Mouse (Mus musculus) heart, embryonic 16.5 days (tissue): Measurements from ENCODE around the gene Nrp2. TPM values are rescaled to one million over a fixed set of nuclear protein-coding genes. Genes with fewer than 3 reads are reported as not detected.

Experiments
- ATAC-seq: fragments of 200-750 bp; cut with Nextera tagmentation; replicated peaks from 2 replicates; pipeline ENCODE4 v1.8.0; 2017; ENCODE audit warnings: moderate number of reproducible peaks; ENCODE audit not compliant: insufficient read depth, low FRiP score; ENCODE audit errors: extremely low read depth
- H3K27ac ChIP-seq: fragments of 300-500 bp; sonication (generic); 2 replicates; pipeline ENCODE4 v1.5.1; 2014; ENCODE audit warnings: mild to moderate bottlenecking, low read length, control low read depth, moderate library complexity
- H3K27me3 ChIP-seq: fragments of 300-500 bp; sonication (generic); 2 replicates; pipeline ENCODE4 v1.6.1; 2014; ENCODE audit warnings: low read length, mixed read lengths; ENCODE audit not compliant: control insufficient read depth, insufficient read depth
- H3K36me3 ChIP-seq: fragments of 300-500 bp; sonication (generic); 2 replicates; pipeline ENCODE4 v1.6.1; 2014; ENCODE audit not compliant: control insufficient read depth, insufficient read depth
- H3K4me1 ChIP-seq: fragments of 300-500 bp; sonication (generic); 2 replicates; pipeline ENCODE4 v1.6.1; 2014; ENCODE audit warnings: low read length, mixed read lengths; ENCODE audit not compliant: control insufficient read depth, insufficient read depth
- H3K4me2 ChIP-seq: fragments of 300-500 bp; sonication (generic); 2 replicates; pipeline ENCODE4 v1.6.1; 2014; ENCODE audit warnings: low read depth, mild to moderate bottlenecking, control low read depth, low read length
- H3K4me3 ChIP-seq: fragments of 300-500 bp; sonication (generic); 2 replicates; pipeline ENCODE4 v1.5.1; 2014; ENCODE audit warnings: mild to moderate bottlenecking, control low read depth, low read length
- H3K9ac ChIP-seq: fragments of 300-500 bp; sonication (generic); 2 replicates; pipeline ENCODE4 v1.6.1; 2014; ENCODE audit warnings: low read length, control low read depth
- H3K9me3 ChIP-seq: fragments of 300-500 bp; sonication (generic); replicated peaks from 2 replicates; pipeline ENCODE4 v1.6.1; 2016; ENCODE audit warnings: low read length; ENCODE audit not compliant: control insufficient read depth
- WGBS: fragments of 180-500 bp; shearing (Covaris S2); extraction: QIAGEN DNeasy Blood & Tissue Kit; methylation state at CpG from one replicate; pipeline ENCODE4 v1.1.7; 2014; 5-methylcytosine and 5-hydroxymethylcytosine counted together
- polyA plus RNA-seq: library from polyadenylated mRNA; unstranded; fragments of >200 nt; fragmentation: Nextera tagmentation; extraction: Ambion mirVana; gene quantifications from 2 replicates; pipeline ENCODE4 v1.2.1, GENCODE M21; 2015

Gene Nrp2
- polyA plus RNA-seq, 1 experiment from 2014 or later, result 6.9 TPM

DNA sequence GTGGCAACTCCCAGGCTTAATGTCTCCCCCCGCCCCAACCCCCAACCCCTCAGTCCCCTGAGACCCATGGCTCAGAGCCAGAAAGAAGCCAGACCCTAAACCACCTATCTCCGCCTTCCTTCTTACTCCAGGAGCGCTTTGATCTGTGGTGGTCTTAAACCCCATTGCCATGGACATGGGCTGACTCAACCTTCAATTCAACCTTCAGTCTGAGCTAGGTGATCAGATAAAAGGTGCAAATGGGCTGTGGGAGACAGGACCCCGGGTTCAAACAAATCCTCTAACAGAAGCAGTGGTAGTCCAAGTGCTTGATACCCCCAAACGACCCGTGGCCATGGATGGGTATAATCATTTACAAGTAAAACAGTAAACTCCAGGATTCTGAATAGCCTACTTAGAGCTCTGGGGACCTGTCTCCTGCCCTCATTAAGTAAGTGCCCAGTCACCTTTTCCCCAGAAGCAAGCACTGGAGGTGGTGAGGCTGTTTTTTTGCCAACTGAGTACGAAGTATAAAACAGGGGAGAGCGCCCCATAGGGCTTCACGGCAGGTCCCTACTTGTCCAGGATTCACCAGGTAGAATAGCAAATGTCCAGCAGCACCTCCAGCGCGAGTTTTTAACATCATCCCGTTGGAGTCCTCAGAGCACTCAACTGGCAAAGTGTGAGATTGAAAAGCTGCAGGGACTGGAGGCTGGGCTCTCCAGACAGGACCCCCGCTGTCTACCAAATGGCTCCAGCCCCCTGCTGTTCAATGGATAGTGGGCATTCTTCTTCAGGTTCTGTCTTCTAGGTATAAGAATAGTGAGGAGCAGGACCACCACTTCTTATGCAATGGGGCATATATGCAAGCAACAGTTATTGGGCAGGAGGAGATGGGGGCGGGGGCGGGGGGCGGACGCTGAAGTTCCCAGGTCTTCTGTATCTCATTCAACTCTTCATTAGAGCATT, 5.1 kb downstream of the Nrp2 start:
- H3K9me3 ChIP-seq, result no peaks in the 10 kb centered on the region
- H3K27me3 ChIP-seq, result peaks cover 18% of the 10 kb centered on the region
- peak overlapping the region; percentile 100 for H3K4me2 ChIP-seq
- ATAC-seq, result no peak
- H3K4me1 ChIP-seq, result peaks cover 14% of the 10 kb centered on the region; the same call in 1 of the 2 replicates
- H3K36me3 ChIP-seq, result no peaks in the 10 kb centered on the region
- H3K27ac ChIP-seq, result no peak overlapping the region
- 29% methylated on average over 17 of the region's 17 CpGs for WGBS
- H3K9ac ChIP-seq, result peak overlapping the region; percentile 79
- H3K4me3 ChIP-seq, result peak overlapping the region; percentile 66

DNA sequence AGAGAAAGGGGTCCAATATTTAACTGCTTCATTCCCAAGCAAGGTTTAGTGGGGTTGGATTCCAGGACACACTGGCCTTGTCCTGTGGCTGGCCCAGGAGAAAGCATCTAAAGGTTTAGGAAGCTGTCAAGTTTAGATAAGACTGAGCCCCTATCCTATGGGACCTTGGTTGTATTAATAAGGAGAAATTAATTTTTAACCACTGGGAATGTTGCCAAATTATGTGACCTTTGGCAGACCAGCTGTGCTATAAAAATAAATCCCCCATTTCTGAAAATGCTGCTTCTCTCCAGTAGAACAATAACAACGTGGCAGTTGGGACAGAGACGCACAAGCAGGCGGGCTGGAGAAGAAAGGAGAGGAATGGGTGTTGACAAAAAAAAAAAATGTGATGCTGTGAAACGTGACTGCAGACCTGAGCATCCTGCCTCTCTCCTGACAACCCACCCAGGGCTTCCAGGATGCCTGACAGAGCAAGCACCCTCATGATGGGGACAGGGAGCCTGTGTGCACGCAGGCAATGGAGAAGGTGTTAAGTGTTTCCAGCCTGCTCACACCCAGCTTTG, 6.8 kb downstream of the Nrp2 start:
- H3K36me3 ChIP-seq, result no peaks in the 10 kb centered on the region
- peaks cover 11% of the 10 kb centered on the region for H3K27me3 ChIP-seq
- no peaks in the 10 kb centered on the region for H3K9me3 ChIP-seq
- no peak overlapping the region for H3K4me2 ChIP-seq
- peak overlapping the region; percentile 49 for H3K27ac ChIP-seq
- peaks cover 14% of the 10 kb centered on the region; the same call in 1 of the 2 replicates for H3K4me1 ChIP-seq
- no peak overlapping the region for H3K4me3 ChIP-seq
- ATAC-seq, result no peak; the same call in 1 of the 2 replicates
- H3K9ac ChIP-seq, result no peak overlapping the region
- WGBS, result 31% methylated on average over 5 of the region's 5 CpGs

DNA sequence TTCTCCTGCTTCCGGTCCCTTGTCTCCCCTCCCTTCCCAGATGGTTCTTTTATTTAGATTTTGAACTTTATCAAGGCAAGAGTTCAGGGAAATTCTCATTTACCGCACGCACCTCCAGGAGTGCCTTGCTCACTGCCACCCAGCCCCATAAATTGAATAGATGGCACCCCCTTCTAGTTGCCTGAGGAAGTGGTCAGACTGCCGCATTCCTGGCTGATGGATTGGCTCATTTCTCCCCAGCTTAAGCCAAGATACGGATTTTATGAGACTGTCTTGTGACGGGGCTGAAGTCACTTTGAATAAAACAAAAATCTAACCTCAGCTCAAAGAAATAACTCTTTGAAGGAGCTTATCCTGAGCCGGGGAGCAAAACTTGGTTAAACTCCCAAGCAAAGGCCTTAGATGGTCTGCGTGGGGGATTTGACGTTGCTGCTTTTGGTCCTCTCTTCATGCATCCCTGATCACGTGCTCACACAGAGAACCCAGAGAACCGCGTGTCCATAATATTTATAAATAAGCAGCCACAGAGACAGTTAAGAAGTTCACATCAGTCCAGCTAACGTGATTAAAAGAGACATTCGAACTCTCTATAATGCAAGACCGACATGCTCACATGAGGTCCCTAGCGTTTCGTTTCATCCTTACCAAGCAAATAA, 10.1 kb downstream of the Nrp2 start:
- no peak overlapping the region for H3K27ac ChIP-seq
- no peak overlapping the region for H3K4me3 ChIP-seq
- ATAC-seq, result no peak
- H3K27me3 ChIP-seq, result 0 out of 2 replicates have a peak, but pooled peaks cover 2% of the 10 kb centered on the region
- no peaks in the 10 kb centered on the region for H3K9me3 ChIP-seq
- 79% methylated on average over 17 of the region's 17 CpGs for WGBS
- H3K36me3 ChIP-seq, result no peaks in the 10 kb centered on the region
- no peak overlapping the region for H3K4me2 ChIP-seq
- H3K4me1 ChIP-seq, result peaks cover 8% of the 10 kb centered on the region; the same call in 1 of the 2 replicates
- no peak overlapping the region for H3K9ac ChIP-seq

DNA sequence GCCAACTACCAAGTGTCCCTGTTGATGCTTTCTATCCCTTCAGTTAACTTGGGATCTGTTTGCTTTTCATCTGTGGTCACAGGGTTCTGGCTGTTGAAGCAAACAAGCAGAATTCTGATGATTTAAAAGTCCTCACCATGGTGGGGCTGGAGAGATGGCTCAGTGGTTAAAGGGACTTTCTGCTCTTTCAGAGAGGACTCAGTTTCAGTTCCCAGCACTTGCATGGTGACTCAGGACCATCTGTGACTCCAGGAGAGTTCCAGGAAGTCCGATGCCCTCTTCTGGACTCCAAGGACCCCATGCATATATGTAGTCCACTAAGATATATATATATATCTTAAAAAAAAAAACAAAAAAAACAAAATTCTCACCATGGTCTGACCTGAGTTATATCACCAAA, 11.9 kb downstream of the Nrp2 start:
- no peak overlapping the region for H3K27ac ChIP-seq
- no peak overlapping the region for H3K9ac ChIP-seq
- no peak overlapping the region for H3K4me3 ChIP-seq
- WGBS, result 81% methylated on average over 1 of the region's 1 CpGs
- H3K4me1 ChIP-seq, result peaks cover 10% of the 10 kb centered on the region; the same call in 1 of the 2 replicates
- no peaks in the 10 kb centered on the region for H3K27me3 ChIP-seq
- H3K4me2 ChIP-seq, result no peak overlapping the region
- no peaks in the 10 kb centered on the region for H3K9me3 ChIP-seq
- no peak for ATAC-seq
- H3K36me3 ChIP-seq, result no peaks in the 10 kb centered on the region

DNA sequence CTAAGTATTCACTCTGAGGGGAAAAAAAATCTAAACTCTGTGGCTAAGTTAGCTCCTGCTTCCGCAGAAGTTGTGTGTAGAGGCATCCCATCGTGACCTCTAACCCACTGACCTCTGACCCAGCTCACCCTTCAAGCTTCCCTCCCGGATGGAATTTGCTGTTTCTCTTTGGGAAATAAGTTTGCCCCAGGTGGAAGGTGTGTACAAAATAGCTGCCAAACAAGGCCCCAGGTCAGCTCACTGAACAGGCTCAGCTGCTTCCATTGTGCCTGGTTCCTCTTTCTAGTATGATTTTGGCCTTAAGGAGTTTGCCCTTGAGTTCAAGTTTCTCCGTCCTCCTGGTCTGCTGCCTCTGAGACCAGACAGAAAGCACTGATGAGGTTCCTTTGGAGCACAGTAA, 12.6 kb downstream of the Nrp2 start:
- H3K27ac ChIP-seq, result no peak overlapping the region
- H3K9ac ChIP-seq, result no peak overlapping the region
- H3K4me3 ChIP-seq, result no peak overlapping the region
- ATAC-seq, result no peak
- H3K9me3 ChIP-seq, result no peaks in the 10 kb centered on the region
- 67% methylated on average over 4 of the region's 4 CpGs for WGBS
- H3K4me1 ChIP-seq, result 0 out of 2 replicates have a peak, but pooled peaks cover 5% of the 10 kb centered on the region
- H3K36me3 ChIP-seq, result no peaks in the 10 kb centered on the region
- no peak overlapping the region for H3K4me2 ChIP-seq
- no peaks in the 10 kb centered on the region for H3K27me3 ChIP-seq

DNA sequence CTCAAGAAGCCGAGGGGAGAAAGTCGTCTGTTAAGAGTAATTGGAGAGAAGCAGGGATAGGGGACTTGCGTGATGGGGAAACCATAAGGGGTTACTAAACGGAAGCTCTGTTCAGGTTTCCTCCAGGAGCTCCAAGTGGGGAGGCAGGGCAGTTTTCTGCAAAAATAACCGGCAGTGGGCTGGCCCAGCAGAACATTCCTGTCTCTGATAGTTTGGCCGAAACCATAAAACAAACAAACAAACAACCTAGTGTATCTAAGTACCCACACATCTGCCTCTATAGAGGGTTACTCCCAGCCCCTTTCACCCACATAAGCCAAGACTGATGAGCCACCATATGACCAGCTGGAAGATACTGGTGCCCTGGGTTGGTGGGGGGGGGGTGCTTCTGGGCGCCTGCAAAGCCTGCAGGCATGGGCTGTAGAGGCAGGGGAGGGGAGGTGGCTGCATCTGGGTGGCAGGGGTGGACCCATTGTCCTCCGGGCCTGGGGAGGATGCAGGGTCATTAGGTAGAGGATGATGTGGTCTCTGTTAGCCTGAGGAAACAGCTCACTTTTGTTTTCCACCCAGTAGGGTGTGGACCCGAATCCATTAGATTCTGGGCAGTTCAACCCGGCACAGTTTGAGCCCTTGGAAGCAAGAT, 13.9 kb downstream of the Nrp2 start:
- H3K27ac ChIP-seq, result no peak overlapping the region
- no peak for ATAC-seq
- WGBS, result 49% methylated on average over 10 of the region's 10 CpGs
- H3K9ac ChIP-seq, result no peak overlapping the region
- H3K4me3 ChIP-seq, result no peak overlapping the region
- no peak overlapping the region for H3K4me2 ChIP-seq
- peaks cover 5% of the 10 kb centered on the region; the same call in 1 of the 2 replicates for H3K4me1 ChIP-seq
- no peaks in the 10 kb centered on the region for H3K36me3 ChIP-seq
- H3K9me3 ChIP-seq, result no peaks in the 10 kb centered on the region
- H3K27me3 ChIP-seq, result no peaks in the 10 kb centered on the region

DNA sequence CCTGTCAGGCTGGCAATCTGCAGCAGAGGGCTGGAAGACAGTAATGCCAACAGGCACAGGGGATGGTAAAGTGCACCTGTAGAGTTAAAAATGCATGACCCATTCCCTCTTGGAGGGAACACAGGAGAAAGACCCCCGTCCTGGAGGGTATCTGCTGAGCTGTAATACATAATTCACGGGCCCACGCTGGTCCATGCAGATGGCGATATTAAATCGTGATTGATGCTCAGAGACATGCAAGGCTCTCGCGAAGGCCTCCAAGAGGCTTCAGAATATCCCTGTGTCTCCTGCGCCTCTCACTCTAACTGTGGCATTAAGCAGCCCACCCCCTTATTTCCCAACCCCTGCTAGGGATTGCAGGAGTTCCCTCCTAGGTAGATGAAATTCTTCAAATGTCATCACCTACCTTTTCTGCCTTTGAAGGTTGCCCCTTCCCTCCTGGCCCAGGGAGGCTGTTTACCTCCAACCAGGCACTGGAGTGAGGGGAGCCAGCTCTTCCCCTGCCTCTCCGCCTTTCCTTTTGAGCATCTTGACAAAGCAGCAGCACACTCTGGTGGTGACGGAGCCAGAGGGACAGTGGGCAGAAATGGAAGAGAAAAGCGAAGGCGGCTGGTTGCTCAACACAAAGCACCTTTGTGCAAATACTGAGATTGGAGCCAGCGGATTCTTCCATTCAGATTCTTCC, 14.6 kb downstream of the Nrp2 start:
- H3K4me2 ChIP-seq, result no peak overlapping the region
- H3K9me3 ChIP-seq, result 0 out of 2 replicates have a peak, but pooled peaks cover 4% of the 10 kb centered on the region
- no peak overlapping the region for H3K9ac ChIP-seq
- H3K27me3 ChIP-seq, result no peaks in the 10 kb centered on the region
- H3K4me1 ChIP-seq, result peaks cover 5% of the 10 kb centered on the region; the same call in 1 of the 2 replicates
- H3K36me3 ChIP-seq, result no peaks in the 10 kb centered on the region
- ATAC-seq, result no peak
- no peak overlapping the region for H3K4me3 ChIP-seq
- 74% methylated on average over 13 of the region's 13 CpGs for WGBS
- no peak overlapping the region for H3K27ac ChIP-seq

DNA sequence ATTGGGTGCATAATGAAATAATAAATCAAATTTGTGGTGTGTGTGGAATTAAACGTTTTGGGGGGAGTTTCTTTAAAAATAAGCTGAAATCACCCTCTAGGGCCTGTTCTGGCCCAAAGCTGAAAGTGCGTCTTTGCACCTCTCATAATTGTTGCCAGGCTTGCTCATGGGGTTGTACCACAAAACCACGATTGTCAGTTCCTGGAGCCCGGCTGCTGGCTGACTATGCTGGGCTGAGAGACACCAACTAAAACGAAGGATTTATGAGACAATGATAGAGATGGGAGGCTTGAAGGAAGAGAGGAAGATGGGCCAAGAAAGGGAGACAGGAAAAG, 15.1 kb downstream of the Nrp2 start:
- Histone ChIP-seq H3K4me1 (peaks cover 5% of the 10 kb centered on the region; the same call in 1 of the 2 replicates), H3K27me3 (no peaks in the 10 kb centered on the region), H3K9me3 (0 out of 2 replicates have a peak, but pooled peaks cover 4% of the 10 kb centered on the region), H3K4me2 (no peak overlapping the region), H3K27ac (no peak overlapping the region; the same call in 1 of the 2 replicates), H3K9ac (no peak overlapping the region), H3K4me3 (no peak overlapping the region), H3K36me3 (no peaks in the 10 kb centered on the region)
- WGBS, result 59% methylated on average over 5 of the region's 5 CpGs
- no peak for ATAC-seq
